Mouse (Mus musculus) liver, embryonic 14.5 days (tissue): ENCODE measurements around the gene Kcnma1.

ENCODE experiments used
- CTCF ChIP-seq: IDR thresholded peaks from 2 replicates; pipeline ENCODE4 v1.5.1; 2016; ENCODE audit warnings: antibody characterized with exemption, low read depth, control low read depth
- EP300 ChIP-seq: IDR thresholded peaks from 2 replicates; pipeline ENCODE4 v1.6.1; 2016; ENCODE audit warnings: antibody characterized with exemption, low read depth

DNA sequence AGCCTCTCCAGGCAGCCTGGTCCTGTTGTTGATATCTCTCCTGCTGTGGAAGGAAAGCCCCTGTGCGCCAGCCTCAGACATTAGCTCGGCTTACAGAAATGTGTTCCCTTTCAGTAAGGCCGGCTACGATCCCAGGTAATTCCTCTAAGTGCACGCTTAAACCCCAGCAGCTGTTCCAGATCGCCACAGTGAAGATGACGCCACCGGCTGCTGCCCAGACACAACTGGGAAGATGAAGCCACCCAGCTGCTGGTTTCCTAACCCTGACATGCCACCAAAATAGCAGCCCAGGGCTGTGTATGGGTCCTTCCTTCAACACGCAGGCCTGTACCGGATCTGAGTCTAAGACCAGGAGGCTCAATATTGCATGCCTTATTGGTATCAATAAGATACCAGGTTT, 307.5 kb downstream of the Kcnma1 start:
- no peak for TF ChIP-seq EP300
- TF ChIP-seq CTCF: no peak
